Mouse (Mus musculus) kidney, adult 8-10 months (tissue): Measurements from ENCODE around the gene Akr7a5.

Experiments used
- DNase-seq, 2 experiments: peaks; one replicate each; pipeline ENCODE4 v3.0.0; 2022

The Akr7a5 gene

GRCm38 (mm10) chr4:139357211-139357610 is 46.7 kb downstream of the Akr7a5 start:
- no peak for DNase-seq

GRCm38 (mm10) chr4:139360761-139361548 is 50.4 kb downstream of the Akr7a5 start:
- DNase-seq, result no peak

GRCm38 (mm10) chr4:139367336-139367735 is 56.8 kb downstream of the Akr7a5 start:
- no peak for DNase-seq
